21 mouse cellular contexts compared by ENCODE assay signal in the genomic region with DNA sequence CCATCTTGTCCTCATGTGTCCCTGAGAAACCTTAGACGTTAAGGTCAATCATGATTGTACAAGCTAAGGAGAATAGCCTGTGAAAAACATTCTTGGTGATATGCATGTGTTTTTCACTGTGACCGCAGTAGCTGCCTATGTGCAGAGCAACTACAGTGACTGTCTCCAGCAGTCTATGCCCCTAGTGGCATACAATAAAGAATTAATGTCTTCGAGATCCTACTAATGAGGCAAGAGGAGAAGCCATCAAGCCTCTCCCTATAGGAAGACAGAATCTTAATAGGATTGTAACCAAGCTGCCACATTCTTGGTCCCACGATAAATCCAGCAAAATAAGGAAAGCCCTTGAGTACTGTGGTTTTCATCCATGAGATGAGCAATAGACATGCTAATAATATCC. TPM values are rescaled to one million over a fixed set of nuclear protein-coding genes. Genes with fewer than 3 reads are reported as not detected.
DNase-seq lines count a peak whose midpoint lies in the region; ATAC-seq and TF ChIP-seq lines count a peak whose summit lies in the region.
"Had no signal": no experiment of that assay in that cellular context is flagged by ENCODE, and none has a peak within 500 bp of the region (broad histone marks: within the 10 kb centered on the region; RNA-seq: fewer than 3 reads in every experiment).

No protein-coding gene starts in this region.

- ATAC-seq in hindbrain, embryonic 14.5 days (ENCODE audit: low FRiP score), result peak; percentile 55; the same call in 1 of the 2 replicates
- ATAC-seq in hindbrain, embryonic 11.5 days (ENCODE audit: low FRiP score), result no peak
- 0 out of 2 replicates have a peak, but pooled peaks have one; percentile 15 for ATAC-seq in limb, embryonic 14.5 days (ENCODE audit: low FRiP score, low read depth)
- ATAC-seq in hindbrain, postnatal 0 days, result 0 out of 2 replicates have a peak, but pooled peaks have one; percentile 38
- no peak for ATAC-seq in monocyte, adult 5-6 weeks (replicated peaks; ENCODE audit: insufficient number of reproducible peaks, low FRiP score, low TSS enrichment, poor library complexity, severe bottlenecking)
- ATAC-seq: CD4-positive, CD25-positive, alpha-beta regulatory T cell, adult 4 months; forebrain, embryonic 14.5 days; forebrain, postnatal 0 days; intestine, embryonic 15.5 days had no signal

- H3K9me3 ChIP-seq in hindbrain, embryonic 14.5 days (ENCODE audit: control insufficient read depth, low read length), result no peaks in the 10 kb centered on the region
- no peaks in the 10 kb centered on the region for H3K9me3 ChIP-seq in hindbrain, embryonic 11.5 days (ENCODE audit: control insufficient read depth, low read length)
- H3K9me3 ChIP-seq in limb, embryonic 14.5 days (ENCODE audit: control insufficient read depth, low read length), result no peaks in the 10 kb centered on the region
- H3K9me3 ChIP-seq in limb, embryonic 10.5 days (replicated peaks), result no peaks in the 10 kb centered on the region
- no peaks in the 10 kb centered on the region for H3K9me3 ChIP-seq in hindbrain, postnatal 0 days (ENCODE audit: low read length)
- H3K9me3 ChIP-seq: embryonic facial prominence, embryonic 13.5 days; intestine, embryonic 15.5 days had no signal

- H3K27ac ChIP-seq in hindbrain, embryonic 14.5 days, result no peak overlapping the region
- H3K27ac ChIP-seq in hindbrain, embryonic 11.5 days (ENCODE audit: low read depth, low read length), result no peak overlapping the region
- H3K27ac ChIP-seq in limb, embryonic 14.5 days (replicated peaks; ENCODE audit: low read depth, low read length), result no peak overlapping the region
- H3K27ac ChIP-seq in limb, embryonic 10.5 days, result no peak overlapping the region
- no peak overlapping the region for H3K27ac ChIP-seq in hindbrain, postnatal 0 days
- H3K27ac ChIP-seq: embryonic facial prominence, embryonic 13.5 days; gastrocnemius, adult 2 months; intestine, embryonic 15.5 days had no signal

- no peak for TF ChIP-seq POLR2A in limb, embryonic 14.5 days (IDR thresholded peaks at IDR 0.05; ENCODE audit: borderline replicate concordance, extremely low read depth, insufficient read depth, insufficient read length)

- no peak overlapping the region for H3K4me3 ChIP-seq in hindbrain, embryonic 14.5 days (replicated peaks; ENCODE audit: low read length)
- no peak overlapping the region for H3K4me3 ChIP-seq in hindbrain, embryonic 11.5 days (ENCODE audit: low read depth, low read length)
- no peak overlapping the region for H3K4me3 ChIP-seq in limb, embryonic 14.5 days (replicated peaks; ENCODE audit: low read length)
- no peak overlapping the region for H3K4me3 ChIP-seq in limb, embryonic 10.5 days
- H3K4me3 ChIP-seq in hindbrain, postnatal 0 days (ENCODE audit: low read length), result no peak overlapping the region
- H3K4me3 ChIP-seq: embryonic facial prominence, embryonic 13.5 days; gastrocnemius, adult 2 months; intestine, embryonic 15.5 days had no signal

- 0 out of 2 replicates have a peak, but pooled peaks cover 3% of the 10 kb centered on the region for H3K4me1 ChIP-seq in hindbrain, embryonic 14.5 days (replicated peaks; ENCODE audit: control insufficient read depth, insufficient read depth, low read length)
- H3K4me1 ChIP-seq in hindbrain, embryonic 11.5 days (replicated peaks; ENCODE audit: control insufficient read depth, insufficient read depth, low read length), result no peaks in the 10 kb centered on the region
- no peaks in the 10 kb centered on the region for H3K4me1 ChIP-seq in limb, embryonic 14.5 days (ENCODE audit: control insufficient read depth, insufficient read depth, low read length)
- H3K4me1 ChIP-seq in limb, embryonic 10.5 days, result no peaks in the 10 kb centered on the region
- H3K4me1 ChIP-seq in hindbrain, postnatal 0 days (ENCODE audit: insufficient read depth, low read length), result no peaks in the 10 kb centered on the region
- H3K4me1 ChIP-seq: embryonic facial prominence, embryonic 13.5 days; intestine, embryonic 15.5 days had no signal

- TF ChIP-seq CTCF in hindbrain, postnatal 0 days (IDR thresholded peaks at IDR 0.05; ENCODE audit: low read depth), result no peak

- no peak overlapping the region for H3K9ac ChIP-seq in hindbrain, embryonic 14.5 days
- H3K9ac ChIP-seq in hindbrain, embryonic 11.5 days (ENCODE audit: low read depth, low read length), result no peak overlapping the region
- H3K9ac ChIP-seq in limb, embryonic 14.5 days (ENCODE audit: low read depth, low read length, severe bottlenecking), result no peak overlapping the region
- no peak overlapping the region for H3K9ac ChIP-seq in hindbrain, postnatal 0 days (replicated peaks; ENCODE audit: low read length)
- H3K9ac ChIP-seq: embryonic facial prominence, embryonic 13.5 days; forebrain, postnatal 0 days; intestine, embryonic 15.5 days had no signal

- H3K27me3 ChIP-seq in hindbrain, embryonic 14.5 days (ENCODE audit: control insufficient read depth, insufficient read depth, low read length), result no peaks in the 10 kb centered on the region
- H3K27me3 ChIP-seq in hindbrain, embryonic 11.5 days (ENCODE audit: control insufficient read depth, insufficient read depth, low read length), result no peaks in the 10 kb centered on the region
- no peaks in the 10 kb centered on the region for H3K27me3 ChIP-seq in limb, embryonic 14.5 days (ENCODE audit: control insufficient read depth, insufficient read depth, low read length)
- no peaks in the 10 kb centered on the region for H3K27me3 ChIP-seq in limb, embryonic 10.5 days (ENCODE audit: low read depth, poor library complexity, severe bottlenecking)
- H3K27me3 ChIP-seq in hindbrain, postnatal 0 days (ENCODE audit: insufficient read depth, low read length), result no peaks in the 10 kb centered on the region
- H3K27me3 ChIP-seq: embryonic facial prominence, embryonic 13.5 days; intestine, embryonic 15.5 days had no signal

- no peak for DNase-seq in hindbrain, embryonic 14.5 days (ENCODE audit: low spot score)
- no peak for DNase-seq in hindbrain, embryonic 11.5 days (ENCODE audit: low spot score)
- no peak for DNase-seq in limb, embryonic 14.5 days (ENCODE audit: low spot score)
- DNase-seq in limb, embryonic 10.5 days (ENCODE audit: low spot score), result no peak
- DNase-seq in hindbrain, postnatal 0 days (ENCODE audit: low spot score), result no peak
- DNase-seq: adrenal gland, adult 2 months; adrenal gland, postnatal 14 days; cerebellum, adult 11 months; cerebellum, adult 2 months; cerebellum, adult 9-11 months; cerebellum, postnatal 25 days; forebrain, postnatal 0 days; gastrocnemius, adult 2 months; gastrocnemius, postnatal 14 days; heart, adult 11 months had no signal

- H3K4me2 ChIP-seq in hindbrain, embryonic 14.5 days (replicated peaks), result no peak overlapping the region
- H3K4me2 ChIP-seq in hindbrain, embryonic 11.5 days (replicated peaks; ENCODE audit: low read depth, low read length), result no peak overlapping the region
- no peak overlapping the region for H3K4me2 ChIP-seq in limb, embryonic 14.5 days (replicated peaks; ENCODE audit: low read depth, low read length, severe bottlenecking)
- no peak overlapping the region for H3K4me2 ChIP-seq in hindbrain, postnatal 0 days (ENCODE audit: low read depth, low read length)
- H3K4me2 ChIP-seq: embryonic facial prominence, embryonic 13.5 days; heart, embryonic 11.5 days; intestine, embryonic 15.5 days had no signal

- 70% methylated on average over 4 of the region's 4 CpGs for WGBS in hindbrain, embryonic 14.5 days
- 92% methylated on average over 4 of the region's 4 CpGs for WGBS in hindbrain, embryonic 11.5 days
- WGBS in limb, embryonic 14.5 days, result 77% methylated on average over 4 of the region's 4 CpGs
- WGBS in limb, embryonic 10.5 days, result 95% methylated on average over 4 of the region's 4 CpGs
- 70% methylated on average over 4 of the region's 4 CpGs for WGBS in hindbrain, postnatal 0 days

- H3K36me3 ChIP-seq in hindbrain, embryonic 14.5 days (replicated peaks; ENCODE audit: control insufficient read depth, insufficient read depth), result no peaks in the 10 kb centered on the region
- H3K36me3 ChIP-seq in hindbrain, embryonic 11.5 days (ENCODE audit: control insufficient read depth, insufficient read depth, low read length), result no peaks in the 10 kb centered on the region
- no peaks in the 10 kb centered on the region for H3K36me3 ChIP-seq in limb, embryonic 14.5 days (ENCODE audit: control insufficient read depth, insufficient read depth, low read length)
- H3K36me3 ChIP-seq in limb, embryonic 10.5 days, result 0 out of 2 replicates have a peak, but pooled peaks cover 3% of the 10 kb centered on the region
- H3K36me3 ChIP-seq in hindbrain, postnatal 0 days (ENCODE audit: insufficient read depth, low read length), result no peaks in the 10 kb centered on the region
- H3K36me3 ChIP-seq: embryonic facial prominence, embryonic 13.5 days; intestine, embryonic 15.5 days had no signal

RNA-seq across cellular contexts. Expression of a gene that starts 28.3 kb away (rescaled TPM):
- polyA plus RNA-seq in hindbrain, embryonic 14.5 days (2014; fragmentation: Nextera tagmentation; extraction: Ambion mirVana), result 0.74 and 0.82 TPM in 2 replicates
- 5.0 and 5.7 TPM in 2 replicates for polyA plus RNA-seq in hindbrain, embryonic 11.5 days (2014; fragmentation: Nextera tagmentation; extraction: Ambion mirVana)
- 12.5 and 13.8 TPM in 2 replicates for polyA plus RNA-seq in limb, embryonic 14.5 days (2012; rRNA removed)
- 6.6 and 7.3 TPM in 2 replicates for polyA plus RNA-seq in limb, embryonic 14.5 days (2014; fragmentation: Nextera tagmentation; extraction: Ambion mirVana)
- 5.0 and 8.5 TPM in 2 replicates for polyA plus RNA-seq in limb, embryonic 10.5 days (2016; fragmentation: Nextera tagmentation; extraction: Ambion mirVana)
- total RNA-seq in hindbrain, postnatal 0 days (2014; rRNA removed), result 1.4 and 2.1 TPM in 2 replicates
- 0.60 and 0.92 TPM in 2 replicates for polyA plus RNA-seq in hindbrain, postnatal 0 days (2015; fragmentation: Nextera tagmentation; extraction: Ambion mirVana)
- not detected in 3 replicates for total RNA-seq in monocyte, adult 5-6 weeks (2017)

Comparison
In these comparisons a context has a peak if more than half of its experiments do, and no peak if none do; other contexts are left out.
1. ATAC-seq: peak in hindbrain, embryonic 14.5 days (single experiment), limb, embryonic 14.5 days (single experiment) and hindbrain, postnatal 0 days (single experiment); none in hindbrain, embryonic 11.5 days (single experiment) and monocyte, adult 5-6 weeks (single experiment).